Mouse (Mus musculus) c-Kit-positive CD71-positive TER-119-positive erythroid progenitor cells, embryonic 14.5 days (primary cell): ENCODE results near the gene Ect2l.

Experiments
- DNase-seq: peaks from one replicate; pipeline ENCODE4 v3.0.0-alpha.2; 2013; ENCODE audit warnings: low spot score

The Ect2l gene

GRCm38 (mm10) chr10:18210726-18211125 is at the start of gene Ect2l:
Gene Ect2l (minus strand): TSS chr10:18210890.
- DNase-seq: no peak

DNA sequence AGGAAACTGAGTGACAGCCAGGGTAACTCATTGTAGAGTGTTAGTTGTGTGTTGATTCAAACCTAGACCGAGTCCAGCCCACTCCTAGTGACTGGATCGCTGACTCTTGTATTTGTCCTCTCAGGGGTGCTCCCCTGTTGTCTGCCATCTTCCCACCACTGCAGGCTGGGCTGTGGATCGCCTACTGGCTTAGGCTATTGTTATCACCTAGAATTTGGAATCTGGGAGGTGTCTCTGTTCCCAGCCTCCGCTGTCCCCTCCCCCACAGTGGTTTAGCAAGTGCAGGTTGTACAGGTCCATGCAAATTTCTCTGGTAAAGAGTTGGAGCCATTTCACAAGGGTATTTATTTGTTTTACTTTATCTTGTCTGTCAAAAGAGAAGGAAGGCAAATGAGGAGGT is 40.7 kb upstream of the Ect2l start:
- DNase-seq: no peak

GRCm38 (mm10) chr10:18243614-18244013 is 32.9 kb upstream of the Ect2l start:
- DNase-seq: no peak

DNA sequence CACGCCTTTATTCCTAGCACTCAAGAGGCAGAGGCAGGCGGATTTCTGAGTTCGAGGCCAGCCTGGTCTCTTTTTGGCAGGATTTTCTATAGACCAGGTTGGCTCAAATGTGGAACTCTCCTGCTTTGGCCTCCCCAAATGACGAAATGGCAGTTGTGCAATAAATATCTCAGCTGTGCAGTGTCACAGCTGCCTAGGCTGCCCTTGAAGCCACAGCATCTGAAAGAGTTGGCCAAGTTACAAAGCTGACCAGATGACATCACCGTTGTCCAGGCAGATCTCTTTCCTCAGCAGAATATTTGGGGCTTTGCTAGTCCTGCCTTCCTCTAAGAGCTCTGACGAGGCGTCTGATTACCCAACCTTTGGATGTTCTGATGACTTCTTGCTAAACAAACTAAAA is 26.5 kb upstream of the Ect2l start:
- no peak for DNase-seq

- no peak for DNase-seq
Observed at GRCm38 (mm10) chr10:18236328-18236927, 25.7 kb upstream of the Ect2l start.

DNA sequence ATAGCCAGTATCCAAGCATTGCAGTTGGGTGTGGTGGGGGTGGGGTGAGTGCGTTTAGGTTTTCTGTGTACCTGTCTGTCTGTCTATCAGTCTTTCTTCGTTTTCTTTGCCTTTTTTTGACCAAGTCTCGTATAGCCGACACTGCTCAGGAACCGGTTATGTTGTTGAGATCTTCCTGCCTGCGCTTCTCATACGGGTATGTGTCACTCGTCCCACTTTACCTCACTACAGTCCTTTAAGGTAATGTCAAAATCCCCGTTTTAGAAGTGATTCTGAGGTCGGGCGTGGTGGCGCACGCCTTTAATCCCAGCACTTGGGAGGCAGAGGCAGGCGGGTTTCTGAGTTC is 24.7 kb upstream of the Ect2l start:
- no peak for DNase-seq

DNA sequence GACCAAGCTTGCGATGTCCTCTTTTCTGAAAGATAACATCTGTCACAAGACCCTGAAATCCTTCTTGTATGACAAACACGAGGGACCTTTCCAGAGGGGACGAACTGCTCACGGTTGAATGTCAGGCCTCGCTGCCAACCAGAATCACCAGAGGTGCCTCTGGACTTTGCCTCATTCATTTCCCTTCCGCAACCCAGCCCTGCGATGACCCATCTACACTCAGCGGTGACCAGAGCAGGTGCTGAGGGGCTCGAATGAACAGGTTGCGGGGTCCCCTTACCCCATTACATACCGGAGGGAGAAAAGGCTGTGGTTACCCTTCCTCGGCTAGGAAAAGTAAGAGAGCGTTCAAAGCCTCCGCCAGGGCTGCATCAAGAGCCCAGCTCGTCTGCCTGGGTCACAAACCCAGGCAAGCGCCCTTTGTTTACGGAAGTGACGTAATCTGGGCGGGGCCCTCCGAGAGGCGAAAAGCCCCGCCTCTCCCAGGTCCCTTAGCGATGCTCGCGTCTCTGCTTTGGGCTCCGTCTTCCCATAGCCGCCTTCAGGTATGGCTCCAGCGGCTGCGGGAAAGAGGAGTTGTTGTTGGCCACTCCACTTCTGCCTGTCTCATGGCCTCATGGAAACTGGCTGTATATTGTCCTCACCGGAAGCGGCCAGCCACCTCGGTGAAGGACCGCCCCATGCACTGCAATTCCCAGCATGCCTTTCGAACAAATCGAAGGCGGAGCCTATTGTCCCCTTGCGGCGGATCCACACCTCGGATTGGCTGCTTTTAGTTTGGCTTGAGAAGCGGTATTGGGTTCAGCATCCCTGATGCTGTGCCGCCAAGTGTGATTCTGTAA is 24.1 kb upstream of the Ect2l start, which contains the start of gene Ccdc28a:
Ccdc28a (minus strand) TSS at position 439 of the 842 bp plus-strand sequence.
- DNase-seq: peak; percentile 93

DNA sequence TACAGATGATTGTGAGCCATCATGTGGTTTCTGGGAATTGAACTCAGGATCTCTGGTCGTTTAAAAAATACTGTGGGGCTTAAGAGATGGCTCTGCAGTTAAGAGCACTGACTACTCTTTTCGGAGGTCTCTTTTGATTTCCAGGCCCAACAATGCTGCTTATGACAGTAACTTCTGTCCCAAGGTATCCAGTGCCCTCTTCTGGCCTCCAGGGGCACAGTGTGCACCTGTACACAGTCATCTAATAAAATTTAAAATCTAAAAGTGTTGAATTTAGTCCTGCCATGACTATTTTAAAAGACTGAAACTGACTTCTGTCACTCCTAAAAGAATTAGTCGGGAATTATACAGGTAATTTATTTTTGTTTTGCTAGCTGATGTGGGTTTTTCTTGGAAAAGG is 23.2 kb upstream of the Ect2l start:
- no peak for DNase-seq

- no peak for DNase-seq
Observed at GRCm38 (mm10) chr10:18224386-18224785, 13.7 kb upstream of the Ect2l start.

DNA sequence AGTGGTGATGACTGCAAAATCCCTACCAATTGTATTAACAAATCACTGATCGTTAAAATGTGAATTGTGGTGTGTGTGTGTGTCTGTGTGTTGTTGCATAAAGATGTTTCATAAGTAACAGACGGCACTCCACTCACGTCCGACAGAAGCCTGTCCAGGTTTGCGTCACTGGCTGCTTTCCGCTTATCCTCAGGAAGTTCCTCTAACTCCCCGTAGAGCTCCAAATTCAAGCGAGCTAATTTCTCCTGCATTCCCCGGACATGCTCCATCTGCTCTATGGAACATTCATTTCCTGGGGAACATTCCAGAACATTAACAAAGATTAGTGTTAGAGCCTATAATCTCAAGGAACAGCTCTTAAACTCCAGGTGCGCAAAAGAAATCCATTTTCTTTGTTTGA is 8.7 kb upstream of the Ect2l start:
- no peak for DNase-seq

DNA sequence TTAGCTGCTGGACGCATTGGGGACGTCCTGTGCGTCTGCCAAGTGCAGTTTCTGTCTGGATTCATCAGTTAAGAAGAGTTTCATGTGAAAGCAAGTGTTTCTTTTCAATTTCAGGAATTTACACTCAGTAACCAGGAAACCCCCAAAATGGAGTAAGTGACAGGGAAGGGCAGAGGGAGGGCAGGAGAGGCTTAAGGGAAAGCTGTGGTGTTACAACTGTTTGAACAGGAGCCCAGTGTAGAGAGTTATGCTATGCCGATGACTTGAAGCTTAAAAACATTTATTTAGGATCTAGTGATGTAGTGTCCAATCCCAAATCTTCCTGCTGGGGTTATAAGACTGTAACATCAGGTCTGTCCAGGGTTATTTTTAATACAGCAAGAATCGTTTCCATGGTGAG is 3.4 kb upstream of the Ect2l start:
- DNase-seq: no peak

GRCm38 (mm10) chr10:18213373-18213772 is 2.7 kb upstream of the Ect2l start:
- DNase-seq: no peak

- no peak for DNase-seq
Observed at GRCm38 (mm10) chr10:18210119-18210518, 571 bp downstream of the Ect2l start.

DNA sequence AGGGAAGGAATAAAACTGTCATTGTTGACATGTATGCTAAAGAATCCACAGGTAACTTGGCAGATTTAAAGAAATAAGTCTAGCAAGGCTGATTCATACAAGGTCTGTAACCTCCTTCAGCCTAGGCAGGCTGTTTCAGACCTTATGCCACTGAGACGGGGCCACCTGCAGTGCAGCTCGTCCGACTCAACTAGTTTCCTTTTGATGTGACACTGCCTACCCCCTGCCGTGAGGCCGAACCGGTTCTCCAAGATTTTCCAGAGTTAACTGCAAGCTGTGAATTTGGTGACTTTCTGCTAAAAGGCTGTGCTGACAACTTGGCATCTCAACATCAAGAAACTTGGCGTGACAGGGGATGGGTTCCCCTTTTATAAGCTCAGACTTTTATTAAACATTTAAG is 6.6 kb downstream of the Ect2l start:
- no peak for DNase-seq

DNA sequence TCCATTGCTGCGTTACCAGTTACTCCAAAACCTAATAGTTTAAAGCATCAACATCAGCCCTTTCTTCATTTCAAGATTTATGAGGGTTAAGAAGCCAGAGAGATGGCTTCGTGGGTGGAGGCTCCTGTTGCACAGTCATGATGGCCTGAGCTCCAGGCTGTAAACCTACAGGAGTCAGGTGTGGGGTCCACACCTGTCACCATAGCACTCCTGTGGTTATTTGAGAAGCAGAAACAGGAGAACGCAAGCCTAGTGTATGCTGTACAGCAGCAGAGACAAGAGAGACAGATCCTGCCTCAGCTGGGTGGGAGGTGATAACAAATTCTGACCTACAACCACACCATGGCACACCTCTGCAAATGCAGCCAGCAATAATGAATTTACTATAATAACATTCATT is 8.3 kb downstream of the Ect2l start:
- DNase-seq: no peak

GRCm38 (mm10) chr10:18200656-18201055 is 10.0 kb downstream of the Ect2l start:
- DNase-seq: no peak

DNA sequence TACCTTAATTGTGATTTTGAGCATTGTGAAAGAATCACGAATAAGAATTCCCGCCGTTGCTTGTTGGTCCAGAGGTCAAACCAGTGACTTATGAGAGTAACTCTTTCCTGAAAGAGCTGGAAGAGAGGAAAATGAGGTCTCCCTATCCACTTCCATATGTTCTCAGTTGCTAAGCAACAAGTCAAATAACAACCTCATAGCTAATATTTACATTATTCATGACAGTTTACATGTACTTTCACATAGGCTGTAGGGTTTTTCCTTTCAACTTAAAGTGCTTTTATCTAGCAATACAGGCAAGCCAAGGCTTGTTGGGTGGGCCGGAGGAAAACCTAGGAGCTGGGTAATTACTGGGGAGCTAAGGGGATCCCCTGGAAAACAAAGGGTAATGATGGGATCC is 10.8 kb downstream of the Ect2l start:
- DNase-seq: no peak

- DNase-seq: no peak
Observed at GRCm38 (mm10) chr10:18198286-18199015, 12.2 kb downstream of the Ect2l start.

GRCm38 (mm10) chr10:18197206-18197979 is 13.3 kb downstream of the Ect2l start:
- DNase-seq: peak; percentile 74

GRCm38 (mm10) chr10:18194737-18195141 is 16.0 kb downstream of the Ect2l start:
- no peak for DNase-seq

DNA sequence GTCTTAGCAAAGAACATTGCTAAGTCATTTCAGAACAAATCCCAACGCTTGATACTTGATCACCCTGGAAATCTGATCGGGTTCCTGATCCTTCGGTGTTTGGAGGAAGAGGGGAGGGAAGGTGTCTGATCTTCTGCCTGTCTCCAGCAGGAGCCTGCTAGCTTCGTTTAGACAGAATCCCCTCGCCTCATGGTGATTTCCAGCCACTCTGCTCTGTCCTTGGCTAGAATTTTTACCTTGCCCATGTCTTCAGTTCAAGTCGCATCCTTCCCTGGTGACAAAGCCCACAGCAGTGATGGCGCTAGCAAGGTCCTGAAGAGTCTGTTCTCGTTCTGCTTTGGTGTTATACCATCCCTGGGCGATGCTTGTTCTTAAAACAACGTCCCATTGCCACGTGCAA is 16.5 kb downstream of the Ect2l start:
- no peak for DNase-seq

- DNase-seq: no peak
Observed at GRCm38 (mm10) chr10:18193221-18193620, 17.5 kb downstream of the Ect2l start.
